Mouse (Mus musculus) E14TG2a.4 (cell line): ENCODE results near the gene Ccdc62.

Experiments
- CTCF ChIP-seq: conservative IDR thresholded peaks from 2 replicates; pipeline ENCODE4 v1.5.1; 2014; ENCODE audit warnings: low read length
- POU5F1 ChIP-seq: IDR thresholded peaks from 2 replicates; pipeline ENCODE4 v1.6.1; 2014; ENCODE audit warnings: low read length, borderline replicate concordance

- TF ChIP-seq CTCF = no peak
- TF ChIP-seq POU5F1 = no peak
Observed at GRCm38 (mm10) chr5:123883891-123884290, 46.6 kb upstream of the Ccdc62 start.
